Mouse (Mus musculus) hematopoietic stem cell, adult 5-6 weeks (primary cell): ENCODE results near the gene Mpzl1. TPM values are rescaled to one million over a fixed set of nuclear protein-coding genes. Genes with fewer than 3 reads are reported as not detected.
A peak's percentile ranks its signal among the peaks of the same experiment; 100 is the strongest.

Source experiments
- ATAC-seq, 2 experiments: fragments of 125-278 bp in 1 of 2; replicated peaks in 1 of 2; 2 replicates each; pipeline ENCODE4 v1.8.0; 2016 to 2017; ENCODE audit warnings: inconsistent platforms in 2 of 2, mild to moderate bottlenecking in 2 of 2, moderate number of reproducible peaks in 2 of 2, low read depth in 1 of 2, moderate TSS enrichment in 1 of 2; ENCODE audit not compliant: low FRiP score in 2 of 2, poor library complexity in 2 of 2, severe bottlenecking in 2 of 2, insufficient read depth in 1 of 2, low TSS enrichment in 1 of 2
- total RNA-seq: library from RNA; stranded (forward); fragments of 172-1452, 232-1000 nt; gene quantifications from 2 replicates; pipeline ENCODE4 v1.2.3, GENCODE M21; 2017

Mpzl1 gene
- total RNA-seq, 1 experiment from 2014 or later = 4.3 TPM

GRCm38 (mm10) chr1:165601775-165602280 is 32.5 kb downstream of the Mpzl1 start:
- ATAC-seq = no peak

GRCm38 (mm10) chr1:165594699-165595421 is 39.5 kb downstream of the Mpzl1 start:
- ATAC-seq = no peak

DNA sequence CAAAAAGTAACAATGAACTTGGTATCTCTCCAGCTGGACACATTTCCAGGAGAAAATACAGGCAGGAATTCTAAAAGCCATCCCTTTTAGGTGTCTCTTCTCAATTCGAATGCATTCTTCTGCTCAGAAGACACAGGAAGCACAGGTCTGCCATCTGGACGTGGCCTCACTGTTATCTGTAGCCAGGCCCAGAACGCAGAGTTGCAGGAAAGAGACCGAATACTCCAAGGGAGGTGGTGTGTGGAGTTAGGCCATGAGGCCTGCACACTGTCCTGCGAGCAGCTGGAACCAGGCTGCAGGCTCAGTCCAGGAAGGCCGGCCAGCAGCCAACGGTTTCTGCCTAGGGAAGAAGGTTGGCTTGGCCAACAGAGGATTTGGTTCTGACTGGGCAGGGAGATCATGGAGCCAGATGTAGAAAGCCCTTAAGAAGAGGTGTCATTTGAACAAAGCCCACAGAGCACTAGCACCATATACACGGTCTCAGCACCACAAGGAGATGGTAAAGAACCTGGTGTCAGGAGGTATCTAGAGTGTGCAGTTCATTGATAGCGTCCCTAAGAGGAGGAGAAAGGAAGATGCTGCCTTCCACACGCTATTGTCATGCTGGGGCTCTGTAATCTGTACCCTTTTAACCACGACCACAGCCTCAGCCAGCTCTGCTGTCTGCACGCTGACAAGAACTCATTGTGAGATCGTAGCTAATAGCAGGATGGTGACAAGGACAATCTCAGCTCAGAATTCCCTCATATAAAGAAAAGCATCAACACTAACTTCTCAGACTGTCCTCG is 41.8 kb downstream of the Mpzl1 start:
- ATAC-seq = no peak

- peak; percentile 43 to 46; a peak in 1 of 4 replicates for ATAC-seq
Measured at GRCm38 (mm10) chr1:165590760-165591159, 43.6 kb downstream of the Mpzl1 start.

DNA sequence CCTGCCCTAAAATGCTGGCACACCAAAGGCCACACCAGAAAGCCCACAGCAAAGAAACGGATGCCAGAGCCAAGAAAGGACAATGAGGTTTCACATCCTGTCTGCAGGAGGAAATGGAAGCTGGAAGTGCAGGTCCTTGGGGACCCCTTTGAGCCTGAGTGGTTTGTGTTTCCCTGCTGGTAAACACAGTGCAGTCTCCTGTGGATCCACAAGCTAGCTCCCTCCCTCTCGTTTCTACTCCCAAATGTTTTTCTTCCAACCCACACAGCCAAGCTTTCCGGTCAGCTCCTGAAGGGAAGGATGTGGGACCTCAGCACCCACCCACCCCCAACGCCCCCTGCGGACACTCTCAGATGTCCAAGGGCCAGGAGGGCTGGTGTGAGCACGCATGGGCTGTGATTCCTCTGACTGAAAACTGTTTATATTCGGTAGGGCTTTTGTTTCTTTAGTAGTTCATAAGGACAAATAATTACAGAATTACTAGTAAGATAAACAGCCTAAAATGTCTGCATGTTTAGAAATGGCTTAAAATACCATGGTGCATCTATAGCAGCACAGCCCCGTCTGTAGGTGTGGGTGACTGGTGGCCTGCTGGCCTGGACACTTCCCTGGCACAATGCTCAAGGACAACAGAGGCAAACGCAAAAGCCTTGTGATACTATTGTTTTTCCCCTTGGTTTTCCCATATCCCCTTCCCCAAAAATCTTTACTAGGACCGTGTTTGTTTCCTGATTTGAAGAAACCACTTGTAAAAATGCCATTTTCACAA is 44.9 kb downstream of the Mpzl1 start:
- ATAC-seq = no peak

GRCm38 (mm10) chr1:165587845-165588244 is 46.5 kb downstream of the Mpzl1 start:
- no peak for ATAC-seq

DNA sequence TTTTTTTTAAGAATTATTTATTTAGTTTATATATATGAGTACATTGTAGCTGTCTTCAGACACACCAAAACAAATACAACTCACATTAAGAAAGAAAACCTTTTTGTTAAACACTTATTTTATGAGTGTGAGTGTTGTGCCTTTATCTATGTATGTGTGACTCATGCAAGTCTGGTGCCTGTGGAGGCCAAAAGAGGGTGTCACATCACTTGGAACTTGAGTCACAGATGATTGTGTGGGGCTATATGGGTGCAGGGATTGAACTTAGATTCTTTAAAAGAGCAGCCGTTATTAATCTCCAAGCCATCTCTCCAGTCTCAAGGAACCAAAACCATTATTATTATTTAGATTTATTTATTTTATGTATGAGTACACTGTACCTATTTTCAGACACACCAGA is 48.0 kb downstream of the Mpzl1 start:
- ATAC-seq = no peak

DNA sequence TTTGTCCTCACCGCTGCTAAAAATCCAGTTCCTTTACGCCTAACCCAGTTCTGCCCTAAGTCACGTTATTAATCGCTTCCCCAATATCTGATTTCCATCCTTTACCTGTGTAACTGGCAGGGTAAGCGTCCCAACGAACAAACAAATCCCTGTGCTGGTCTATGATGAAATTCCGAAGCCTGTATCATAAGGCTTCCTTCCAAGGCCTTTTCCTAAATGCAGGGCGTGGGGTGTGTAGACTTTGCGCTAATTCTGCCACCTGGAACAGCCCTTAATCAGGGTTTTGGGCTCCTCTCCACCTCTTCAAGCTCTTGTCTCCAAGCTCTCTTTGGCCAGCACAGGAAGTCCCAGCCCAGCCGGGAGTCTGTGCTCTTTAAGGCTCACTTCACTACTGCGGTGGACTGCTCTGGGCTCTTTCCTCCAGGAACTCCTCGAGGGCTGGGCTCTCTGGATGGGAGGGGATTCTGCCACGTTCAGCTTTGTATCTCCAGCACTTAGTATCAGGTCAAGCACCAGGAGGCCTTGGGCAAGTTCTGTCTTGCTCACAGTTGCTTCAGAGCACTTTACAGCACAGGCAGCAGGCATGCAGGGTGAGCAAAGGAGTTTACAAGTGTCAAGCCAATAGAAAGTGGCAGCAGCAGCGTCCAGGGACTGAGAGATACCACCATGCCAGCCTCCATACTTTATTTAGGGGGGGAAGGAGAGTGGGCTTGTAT is 48.8 kb downstream of the Mpzl1 start:
- no peak for ATAC-seq

GRCm38 (mm10) chr1:165583529-165584184 is 50.7 kb downstream of the Mpzl1 start:
- ATAC-seq = peak; percentile 94 to 98

DNA sequence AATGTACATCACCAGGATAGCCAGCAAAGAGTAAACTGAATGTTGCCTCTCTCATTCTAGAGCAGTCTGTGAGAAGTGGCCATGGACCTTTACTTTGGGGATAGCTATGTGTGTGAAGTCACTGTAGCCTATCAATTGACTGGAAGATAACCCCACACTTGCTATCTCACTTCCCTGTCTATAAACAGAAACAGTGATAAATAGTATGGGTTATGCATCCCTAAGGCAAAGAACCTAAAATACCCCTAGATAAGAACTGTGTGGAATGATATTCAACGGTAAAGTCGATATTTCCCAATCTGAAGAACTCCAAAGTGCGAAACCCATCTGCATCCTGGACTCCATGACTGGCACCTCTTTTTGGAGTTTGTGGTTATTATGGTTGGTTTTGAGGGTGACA is 53.1 kb downstream of the Mpzl1 start:
- no peak for ATAC-seq

DNA sequence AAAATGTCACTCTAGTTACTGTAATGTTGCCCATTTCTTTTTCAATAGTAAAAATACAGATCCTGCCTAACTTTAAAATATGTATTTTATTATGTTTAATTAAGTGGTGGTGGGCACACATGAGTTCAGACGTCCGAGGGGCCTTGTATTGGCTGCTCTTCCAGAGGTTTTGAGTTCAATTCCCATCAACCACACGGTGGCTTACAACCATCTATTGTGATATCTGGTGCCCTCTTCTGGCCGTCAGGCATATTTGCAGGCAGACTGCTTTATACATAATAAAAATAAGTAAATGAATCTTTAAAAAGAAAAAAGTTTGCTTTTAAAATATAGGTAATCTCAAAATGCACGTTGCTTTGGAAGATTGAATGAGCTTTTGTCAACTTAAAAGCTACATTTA is 55.0 kb downstream of the Mpzl1 start:
- ATAC-seq = no peak

- ATAC-seq = peak; percentile 56 to 59
Measured at GRCm38 (mm10) chr1:165576459-165577112, 57.8 kb downstream of the Mpzl1 start.

DNA sequence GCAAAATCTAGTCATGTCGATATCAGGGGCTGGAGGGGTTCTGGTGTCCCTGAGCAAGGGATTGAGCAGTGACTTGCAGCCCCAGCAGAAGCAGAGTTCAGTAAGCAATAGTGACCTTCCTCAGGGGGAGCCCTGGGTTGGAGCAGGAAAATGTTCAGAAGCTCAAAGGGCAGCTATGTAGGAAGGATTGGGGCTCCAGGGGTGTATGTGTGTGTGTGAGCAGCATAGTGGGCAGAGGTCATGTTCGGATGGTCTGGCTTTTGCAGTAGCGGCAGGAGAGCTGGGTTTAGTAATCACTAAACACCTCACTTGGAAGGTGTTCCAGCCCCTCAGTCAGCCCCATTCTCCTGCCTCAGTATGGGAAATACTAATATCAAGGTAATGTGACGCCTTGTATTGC is 58.3 kb downstream of the Mpzl1 start:
- no peak for ATAC-seq

DNA sequence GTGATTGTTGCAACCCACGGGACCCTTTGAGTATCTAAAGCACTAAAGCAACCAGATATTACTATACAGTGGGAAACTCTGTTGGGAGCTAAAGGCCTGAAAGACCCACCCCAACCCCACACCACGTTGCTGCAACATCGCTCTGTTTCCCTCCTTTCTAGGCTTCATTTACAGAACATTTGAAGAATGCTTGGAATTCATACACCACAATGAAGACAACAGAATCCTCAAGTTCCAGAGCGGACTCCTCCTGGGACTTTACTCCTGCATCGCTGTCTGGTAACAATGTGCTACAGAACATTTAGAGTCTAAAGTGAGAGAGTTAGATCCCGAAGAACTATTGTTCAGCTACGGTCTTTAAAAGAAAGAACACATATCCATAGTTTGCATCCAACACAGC is 66.9 kb downstream of the Mpzl1 start:
- no peak for ATAC-seq

GRCm38 (mm10) chr1:165565283-165565682 is 69.1 kb downstream of the Mpzl1 start:
- ATAC-seq = no peak

GRCm38 (mm10) chr1:165559073-165559472 is 75.3 kb downstream of the Mpzl1 start:
- no peak for ATAC-seq
